Mouse (Mus musculus): Measurements from ENCODE around the gene Gm42669. TPM values are rescaled to one million over a fixed set of nuclear protein-coding genes. Genes with fewer than 3 reads are reported as not detected.

Gm42669 gene
- polyA plus RNA-seq (2017; shearing (Covaris generic)) = 0.76 TPM

DNA sequence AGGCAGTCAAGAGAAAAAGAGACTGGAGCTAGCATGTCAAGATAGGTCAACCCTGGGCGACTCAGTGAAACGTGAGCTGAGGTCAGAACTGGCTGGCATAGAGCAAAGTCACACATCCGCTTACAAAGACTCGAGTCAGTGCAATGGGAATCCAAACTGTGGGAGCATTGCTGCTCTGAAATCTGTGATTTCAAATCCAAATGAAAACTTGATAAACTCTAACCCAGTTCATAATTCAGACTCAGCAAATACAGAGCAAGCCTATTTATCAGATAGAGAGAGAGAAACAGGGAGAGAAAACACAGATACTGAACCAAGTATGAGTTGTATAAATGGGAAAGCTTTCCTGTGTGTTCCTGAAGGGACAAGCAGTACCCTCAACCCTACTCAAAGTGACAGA, at the start of gene Gm42669:
Gene Gm42669 (plus strand): TSS at position 301 of the 400 bp plus-strand sequence.

GRCm38 (mm10) chr5:107534581-107534980, 27.2 kb downstream of the Gm42669 start, which contains the start of gene 1700028K03Rik:
Gene 1700028K03Rik (plus strand): TSS chr5:107534709.

DNA sequence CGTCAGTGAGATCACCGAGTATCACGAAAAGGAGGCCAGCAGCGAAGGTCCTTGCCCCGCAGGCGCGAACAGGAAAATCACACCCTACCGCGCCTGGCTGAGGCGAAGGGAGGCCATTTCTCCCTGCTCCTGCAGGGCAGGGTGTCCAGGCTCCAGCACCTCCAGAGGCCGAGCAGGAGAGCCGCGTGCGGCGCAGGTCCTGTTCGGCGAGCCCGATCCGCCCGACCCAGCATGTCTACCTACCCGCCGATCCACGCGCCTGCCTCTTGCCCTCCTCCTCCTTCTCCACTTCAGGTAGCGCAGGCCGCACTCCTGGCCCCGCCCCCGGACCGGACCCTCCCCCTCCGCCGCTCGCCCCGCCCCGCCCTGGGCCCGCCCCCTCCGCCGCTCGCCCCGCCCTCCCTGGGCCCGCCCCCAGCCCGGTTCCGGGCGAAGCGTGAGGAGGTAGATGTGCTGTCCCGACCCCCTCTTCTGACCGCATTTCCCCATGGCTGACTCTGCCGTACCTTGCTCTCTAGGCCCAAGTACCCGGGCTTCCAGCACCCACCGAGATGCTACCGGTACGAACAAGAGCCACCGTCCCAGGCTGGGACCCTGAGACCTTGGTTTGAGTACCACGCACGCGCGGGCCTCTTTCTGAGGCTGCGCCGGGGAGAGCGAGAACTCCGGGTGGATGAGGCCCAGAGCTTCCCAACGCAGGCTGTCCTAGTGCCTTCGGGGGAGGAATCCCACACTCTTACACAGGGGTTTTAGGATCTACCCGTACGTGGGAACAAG, 90.1 kb downstream of the Gm42669 start, which contains the start of the genes Rpap2 and Glmn:
Gene Rpap2 (plus strand): TSS at position 73 of the 777 bp plus-strand sequence.
Gene Glmn (minus strand): TSS at position 588 of the 777 bp plus-strand sequence.

Other genes starting within 250 kb of the Gm42669 start
- 11.8 TPM for gene Tgfbr3, start 218.0 kb upstream of the Gm42669 start, polyA plus RNA-seq (2017; shearing (Covaris generic))
- 0.76 TPM for gene Brdt, start 176.5 kb upstream of the Gm42669 start, polyA plus RNA-seq (2017; shearing (Covaris generic))
- 1.7 TPM for gene Ephx4, start 104.9 kb upstream of the Gm42669 start, polyA plus RNA-seq (2017; shearing (Covaris generic))
- not detected for gene Lpcat2b, start 76.1 kb upstream of the Gm42669 start, polyA plus RNA-seq (2017; shearing (Covaris generic))
- 9.1 TPM for gene Btbd8, start 69.6 kb upstream of the Gm42669 start, polyA plus RNA-seq (2017; shearing (Covaris generic))
- gene 1700028K03Rik, start 27.1 kb downstream of the Gm42669 start, polyA plus RNA-seq (2017; shearing (Covaris generic)) = 0.32 TPM
- gene Rpap2, start 89.8 kb downstream of the Gm42669 start, polyA plus RNA-seq (2017; shearing (Covaris generic)) = 38.3 TPM
- gene Glmn, start 90.3 kb downstream of the Gm42669 start, polyA plus RNA-seq (2017; shearing (Covaris generic)) = 24.0 TPM
- gene Gfi1, start 218.4 kb downstream of the Gm42669 start, polyA plus RNA-seq (2017; shearing (Covaris generic)) = 2.3 TPM

All from inflammation-experienced regulatory T-cells, adult 16 weeks (primary cell).